Mouse (Mus musculus) bone marrow, adult 2 months (tissue): Measurements from ENCODE around the gene Zfp184.

Experiments used
- CTCF ChIP-seq: fragments of 200-500 bp; IDR thresholded peaks from 2 replicates; pipeline ENCODE4 v1.5.1; 2011; ENCODE audit warnings: low read length, control low read depth; ENCODE audit not compliant: control insufficient read depth, insufficient read depth
- POLR2A ChIP-seq: fragments of 200-500 bp; IDR thresholded peaks from 2 replicates; pipeline ENCODE4 v1.6.1; 2011; ENCODE audit warnings: low read depth, mild to moderate bottlenecking, control low read depth, low read length, borderline replicate concordance; ENCODE audit not compliant: control insufficient read depth

DNA sequence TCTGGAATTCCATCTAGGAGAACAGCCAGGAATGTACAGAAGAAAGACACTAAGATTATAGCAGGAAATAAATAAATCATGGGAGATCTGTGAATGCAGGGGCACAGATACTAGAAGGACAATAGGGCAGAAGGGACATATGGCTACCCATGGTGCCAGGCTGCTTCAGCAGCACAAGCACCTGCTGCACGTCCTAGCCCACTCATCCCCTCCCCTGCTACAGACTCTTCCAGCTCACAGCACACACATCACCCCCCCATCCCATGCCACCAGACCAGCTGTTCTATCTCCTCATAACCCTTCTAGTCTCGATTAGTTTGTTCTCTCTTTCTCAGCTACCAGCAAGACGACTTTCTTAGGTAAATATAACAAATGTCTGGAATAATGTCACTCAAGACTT lies 41.4 kb upstream of the Zfp184 start:
- TF ChIP-seq CTCF (no peak), POLR2A (no peak)
